Mouse (Mus musculus) mesoderm, embryonic 11.5 days (tissue): ENCODE data around the gene Krtap17-1.

ENCODE experiments used
- DNase-seq: peaks from one replicate; pipeline ENCODE4 v3.0.0-alpha.2; 2012; ENCODE audit warnings: low read depth, low spot score

The Krtap17-1 gene

DNA sequence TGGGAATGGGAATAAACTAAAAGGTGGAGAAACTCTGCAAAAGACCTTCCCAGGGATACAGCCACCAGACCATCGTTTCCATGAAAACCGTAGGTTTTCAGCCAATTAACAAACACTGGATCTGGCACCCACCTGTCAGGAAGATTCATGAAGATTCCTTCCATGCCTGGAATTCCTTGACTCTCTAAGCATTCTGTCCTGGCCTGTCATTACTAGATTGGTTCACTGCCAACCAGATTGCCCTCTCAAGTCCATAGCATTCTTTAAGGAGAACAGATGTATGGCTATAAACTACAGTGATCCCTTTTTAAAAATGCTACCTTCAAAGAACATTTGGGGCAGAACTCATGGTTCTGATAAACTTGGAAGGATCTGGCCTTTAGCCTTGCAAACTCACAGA, 27.8 kb downstream of the Krtap17-1 start:
- DNase-seq: peak; percentile 53

DNA sequence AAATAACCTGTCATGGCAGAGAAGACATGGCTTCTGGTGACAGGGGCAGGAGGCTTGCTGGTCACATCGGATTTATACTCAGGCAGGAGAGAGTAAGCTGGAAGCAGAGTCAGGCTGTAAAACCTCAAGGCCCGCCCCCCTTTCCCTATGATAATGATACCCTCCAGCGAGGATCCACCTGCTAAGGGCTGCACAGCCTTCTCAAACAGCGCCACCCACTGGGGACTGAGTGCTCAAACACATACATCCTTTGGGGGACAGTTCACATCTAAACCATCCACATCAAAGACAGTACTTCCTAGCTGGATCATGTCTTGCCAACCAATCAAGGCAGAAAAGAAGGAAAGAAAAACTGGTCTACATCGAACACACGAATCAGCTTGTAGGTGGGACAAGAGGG, 29.6 kb downstream of the Krtap17-1 start:
- no peak for DNase-seq

DNA sequence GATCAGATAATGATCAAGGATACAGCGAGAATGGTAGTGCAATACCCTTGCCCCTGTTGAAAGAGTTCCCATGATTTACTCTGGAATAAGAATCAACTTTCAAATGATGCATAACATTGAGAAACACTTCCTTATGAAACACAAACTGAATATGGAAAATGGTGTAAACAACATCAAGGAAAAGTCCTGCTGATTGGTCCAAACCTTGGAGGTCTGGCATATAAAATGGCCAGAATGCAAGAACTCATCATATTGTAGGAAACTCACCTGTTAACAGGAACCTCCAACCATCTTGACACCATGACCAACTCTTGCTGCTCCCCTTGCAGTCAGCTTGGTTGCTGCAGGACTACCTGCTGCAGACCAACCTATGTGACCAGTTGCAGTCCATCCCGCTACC, 45.6 kb downstream of the Krtap17-1 start, which contains the start of gene Krtap9-5:
Gene Krtap9-5, plus strand, starts transcription at position 301 of the 400 bp plus-strand sequence.
- no peak for DNase-seq
